Mouse (Mus musculus): ENCODE measurements around the gene Riok2. TPM values are rescaled to one million over a fixed set of nuclear protein-coding genes. Genes with fewer than 3 reads are reported as not detected.

Gene Riok2
- total and polyA plus RNA-seq, 3 experiments: 10.4 to 15.7 (median 14.0) TPM

DNA sequence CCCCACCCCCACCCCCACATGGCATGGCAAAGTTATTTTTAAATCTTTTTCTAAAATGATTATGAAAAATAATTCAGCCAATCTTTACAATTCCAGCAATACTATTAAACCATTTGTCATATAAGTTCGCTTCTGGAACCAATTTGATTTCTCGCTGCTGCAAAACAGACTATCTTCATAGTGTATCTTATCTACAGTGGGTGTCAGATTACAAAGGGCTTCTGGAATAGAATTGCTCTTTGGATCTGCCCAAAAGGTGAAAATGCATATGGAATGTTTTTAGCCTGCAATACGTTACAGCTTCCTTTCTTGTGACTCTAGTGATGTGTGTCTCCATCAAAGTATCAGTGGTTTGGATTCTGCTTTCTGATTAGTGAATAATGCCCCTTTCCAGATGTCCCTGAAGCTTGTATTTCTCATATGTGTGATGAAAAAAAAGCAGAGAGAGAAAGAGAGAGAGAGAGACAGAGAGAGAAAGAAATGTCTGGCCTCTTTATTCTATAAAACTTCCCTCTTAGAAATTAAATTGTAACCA lies 29.5 kb downstream of the Riok2 start:
- H3K4me3 ChIP-seq: no peak overlapping the region
- no peak for TF ChIP-seq EP300 (IDR thresholded peaks at IDR 0.05; ENCODE audit: insufficient read depth, low read depth, low read length)
- no peak for TF ChIP-seq POLR2A (IDR thresholded peaks at IDR 0.05; ENCODE audit: insufficient read depth, low read depth, low read length)
- TF ChIP-seq CTCF (IDR thresholded peaks at IDR 0.05): no peak
- WGBS: 53% methylated on average over 3 of the region's 3 CpGs
- DNase-seq: no peak
- H3K36me3 ChIP-seq (ENCODE audit: control insufficient read depth, insufficient read depth, low read length): no peaks in the 10 kb centered on the region
- no peaks in the 10 kb centered on the region for H3K27me3 ChIP-seq (ENCODE audit: control insufficient read depth, insufficient read depth, low read length)
- no peaks in the 10 kb centered on the region for H3K79me2 ChIP-seq (replicated peaks; ENCODE audit: control insufficient read depth, insufficient read depth, low read length)
- intact Hi-C loops (cut with DNase I): no loop called here
- H3K9ac ChIP-seq (ENCODE audit: low read depth, low read length): no peak overlapping the region
- no peaks in the 10 kb centered on the region; the same call in none of the 2 replicates for H3K4me1 ChIP-seq (ENCODE audit: control insufficient read depth, insufficient read depth, low read length)
- no peak overlapping the region for H3K27ac ChIP-seq

DNA sequence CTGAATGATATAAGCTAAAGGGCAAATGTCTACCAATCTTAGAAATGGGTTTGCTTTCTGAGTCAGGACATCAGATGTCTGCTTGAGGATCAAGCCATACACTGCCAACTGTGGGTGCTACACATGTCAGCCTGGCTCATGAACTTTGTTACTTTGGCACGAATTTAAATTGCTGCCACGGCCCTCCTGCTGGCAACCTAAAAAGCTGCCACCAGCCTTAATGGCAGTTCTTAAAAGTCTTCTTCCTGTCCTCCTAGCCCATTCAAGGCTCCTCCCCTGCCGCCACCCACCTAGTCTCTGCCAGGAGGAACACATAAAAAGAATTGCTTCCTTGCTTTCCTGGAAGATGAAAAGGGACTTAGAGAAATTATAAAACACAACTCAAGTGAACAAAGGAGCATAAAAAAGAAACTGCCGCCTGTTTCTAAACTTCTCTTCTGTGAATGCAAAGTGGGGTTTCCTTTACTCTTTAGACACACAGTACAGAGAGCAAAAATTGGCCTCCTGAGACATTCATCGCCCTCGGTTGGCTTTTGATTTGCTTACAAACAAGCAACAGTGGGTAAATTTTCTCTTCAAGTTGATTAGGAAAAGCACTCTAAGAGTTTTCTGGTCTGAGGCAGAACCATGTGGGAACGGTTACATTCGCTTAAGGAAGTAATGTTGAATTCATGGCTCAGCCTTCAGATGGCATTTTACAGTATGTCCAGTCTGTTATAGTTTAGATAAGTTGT lies 30.9 kb downstream of the Riok2 start:
- Histone ChIP-seq H3K27me3 (ENCODE audit: control insufficient read depth, insufficient read depth, low read length) (no peaks in the 10 kb centered on the region), H3K9ac (ENCODE audit: low read depth, low read length) (no peak overlapping the region), H3K36me3 (ENCODE audit: control insufficient read depth, insufficient read depth, low read length) (no peaks in the 10 kb centered on the region), H3K27ac (no peak overlapping the region), H3K79me2 (replicated peaks; ENCODE audit: control insufficient read depth, insufficient read depth, low read length) (no peaks in the 10 kb centered on the region), H3K4me1 (ENCODE audit: control insufficient read depth, insufficient read depth, low read length) (no peaks in the 10 kb centered on the region; the same call in 1 of the 2 replicates), H3K4me3 (no peak overlapping the region)
- 52% methylated on average over 8 of the region's 8 CpGs for WGBS
- intact Hi-C loops (cut with DNase I): no loop called here
- TF ChIP-seq POLR2A (IDR thresholded peaks at IDR 0.05; ENCODE audit: insufficient read depth, low read depth, low read length) (no peak), CTCF (IDR thresholded peaks at IDR 0.05) (no peak), EP300 (IDR thresholded peaks at IDR 0.05; ENCODE audit: insufficient read depth, low read depth, low read length) (no peak)
- no peak for DNase-seq

DNA sequence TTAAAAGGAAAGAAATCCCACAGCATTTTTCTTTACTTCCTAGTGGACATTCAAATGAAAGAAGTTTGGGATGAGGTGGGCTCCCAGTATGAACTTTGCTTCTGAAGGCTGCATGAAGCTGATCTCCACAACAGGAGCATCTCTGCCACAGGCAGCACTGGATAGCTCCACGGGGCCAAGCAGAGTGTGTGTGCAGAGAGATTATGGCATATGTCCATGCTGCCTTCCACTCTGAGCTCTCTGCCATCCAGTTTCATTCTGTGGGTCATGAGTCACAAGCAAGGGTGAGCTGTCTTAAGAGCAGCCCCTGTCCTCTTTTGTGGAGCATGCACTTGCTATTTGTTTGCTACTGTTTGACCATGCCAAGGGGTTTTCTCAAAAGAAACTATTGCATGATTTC lies 31.5 kb downstream of the Riok2 start:
- Histone ChIP-seq H3K9ac (ENCODE audit: low read depth, low read length) (no peak overlapping the region), H3K4me1 (ENCODE audit: control insufficient read depth, insufficient read depth, low read length) (no peaks in the 10 kb centered on the region; the same call in 1 of the 2 replicates), H3K4me3 (no peak overlapping the region), H3K27ac (no peak overlapping the region), H3K36me3 (ENCODE audit: control insufficient read depth, insufficient read depth, low read length) (no peaks in the 10 kb centered on the region), H3K27me3 (ENCODE audit: control insufficient read depth, insufficient read depth, low read length) (no peaks in the 10 kb centered on the region), H3K79me2 (replicated peaks; ENCODE audit: control insufficient read depth, insufficient read depth, low read length) (no peaks in the 10 kb centered on the region)
- TF ChIP-seq EP300 (IDR thresholded peaks at IDR 0.05; ENCODE audit: insufficient read depth, low read depth, low read length) (no peak), POLR2A (IDR thresholded peaks at IDR 0.05; ENCODE audit: insufficient read depth, low read depth, low read length) (no peak)
- 27% methylated on average over 1 of the region's 1 CpGs for WGBS
- no peak for DNase-seq
- intact Hi-C loops (cut with DNase I): no loop called here

DNA sequence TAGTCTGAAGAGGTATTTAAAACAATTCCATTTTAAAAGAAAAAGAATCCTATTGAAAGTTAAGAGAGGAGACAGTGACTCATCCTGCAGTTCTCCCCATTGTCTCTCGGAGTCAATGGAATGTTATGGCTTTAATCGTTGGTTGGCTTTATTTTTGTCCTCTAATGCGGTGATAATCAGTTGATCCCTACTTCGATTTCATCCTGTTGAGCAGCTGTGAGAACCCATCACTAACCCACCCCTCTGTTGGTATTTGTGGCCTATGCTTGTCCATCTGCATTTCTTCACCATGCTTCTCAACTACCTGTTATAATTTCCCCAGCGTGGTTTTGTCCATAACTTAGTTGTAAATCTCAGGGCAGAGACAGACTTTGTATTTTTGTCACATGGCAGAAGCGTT lies 34.0 kb downstream of the Riok2 start:
- no peak for DNase-seq
- Histone ChIP-seq H3K27ac (no peak overlapping the region), H3K9ac (ENCODE audit: low read depth, low read length) (no peak overlapping the region), H3K4me1 (ENCODE audit: control insufficient read depth, insufficient read depth, low read length) (no peaks in the 10 kb centered on the region; the same call in 1 of the 2 replicates), H3K36me3 (ENCODE audit: control insufficient read depth, insufficient read depth, low read length) (no peaks in the 10 kb centered on the region), H3K4me3 (no peak overlapping the region), H3K27me3 (ENCODE audit: control insufficient read depth, insufficient read depth, low read length) (no peaks in the 10 kb centered on the region), H3K79me2 (replicated peaks; ENCODE audit: control insufficient read depth, insufficient read depth, low read length) (no peaks in the 10 kb centered on the region)
- 60% methylated on average over 6 of the region's 6 CpGs for WGBS
- TF ChIP-seq POLR2A (IDR thresholded peaks at IDR 0.05; ENCODE audit: insufficient read depth, low read depth, low read length) (no peak), CTCF (IDR thresholded peaks at IDR 0.05) (no peak), EP300 (IDR thresholded peaks at IDR 0.05; ENCODE audit: insufficient read depth, low read depth, low read length) (no peak)
- intact Hi-C loops (cut with DNase I): no loop called here

DNA sequence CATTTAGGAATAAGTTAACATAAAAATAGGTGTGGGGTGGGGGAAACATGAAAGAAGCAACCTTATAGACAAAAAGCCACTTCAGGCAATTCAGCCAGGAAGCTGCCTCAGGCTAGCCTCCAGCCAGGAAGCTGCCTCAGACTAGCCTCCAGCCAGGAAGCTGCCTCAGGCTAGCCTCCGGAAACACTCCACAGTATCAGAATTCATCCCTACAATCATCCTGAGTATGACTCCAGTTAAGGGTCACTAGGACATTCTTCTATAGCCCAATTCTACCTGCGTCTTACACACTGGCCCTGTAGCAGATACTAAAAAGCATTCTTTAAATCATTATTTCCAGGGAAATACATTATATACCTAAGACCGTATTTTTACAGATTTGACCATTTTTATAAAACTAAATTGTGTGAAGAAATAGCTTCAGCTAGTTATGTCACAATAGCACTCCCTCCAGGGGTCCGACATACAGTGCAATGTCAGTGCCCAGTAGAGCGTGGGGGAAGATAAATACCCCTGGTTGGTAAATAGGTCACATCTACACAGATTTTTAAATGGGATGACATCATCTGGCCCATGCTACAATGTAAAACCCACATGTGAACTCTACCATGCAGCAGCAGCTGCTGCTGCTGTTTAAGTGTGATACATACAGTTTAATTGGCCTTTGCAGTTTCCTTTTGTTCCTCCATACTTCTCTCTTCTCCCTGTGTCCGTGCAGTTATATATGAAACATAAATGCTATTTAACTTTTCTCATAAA lies 34.8 kb downstream of the Riok2 start:
- H3K27me3 ChIP-seq (ENCODE audit: control insufficient read depth, insufficient read depth, low read length): no peaks in the 10 kb centered on the region
- no peak overlapping the region for H3K9ac ChIP-seq (ENCODE audit: low read depth, low read length)
- DNase-seq: no peak
- no peaks in the 10 kb centered on the region for H3K79me2 ChIP-seq (replicated peaks; ENCODE audit: control insufficient read depth, insufficient read depth, low read length)
- no peak overlapping the region for H3K27ac ChIP-seq
- TF ChIP-seq EP300 (IDR thresholded peaks at IDR 0.05; ENCODE audit: insufficient read depth, low read depth, low read length) (no peak), POLR2A (IDR thresholded peaks at IDR 0.05; ENCODE audit: insufficient read depth, low read depth, low read length) (no peak), CTCF (IDR thresholded peaks at IDR 0.05) (no peak)
- 78% methylated on average over 6 of the region's 6 CpGs for WGBS
- H3K4me3 ChIP-seq: no peak overlapping the region
- no peaks in the 10 kb centered on the region for H3K36me3 ChIP-seq (ENCODE audit: control insufficient read depth, insufficient read depth, low read length)
- intact Hi-C loops (cut with DNase I): no loop called here
- H3K4me1 ChIP-seq (ENCODE audit: control insufficient read depth, insufficient read depth, low read length): no peaks in the 10 kb centered on the region; the same call in 1 of the 2 replicates

DNA sequence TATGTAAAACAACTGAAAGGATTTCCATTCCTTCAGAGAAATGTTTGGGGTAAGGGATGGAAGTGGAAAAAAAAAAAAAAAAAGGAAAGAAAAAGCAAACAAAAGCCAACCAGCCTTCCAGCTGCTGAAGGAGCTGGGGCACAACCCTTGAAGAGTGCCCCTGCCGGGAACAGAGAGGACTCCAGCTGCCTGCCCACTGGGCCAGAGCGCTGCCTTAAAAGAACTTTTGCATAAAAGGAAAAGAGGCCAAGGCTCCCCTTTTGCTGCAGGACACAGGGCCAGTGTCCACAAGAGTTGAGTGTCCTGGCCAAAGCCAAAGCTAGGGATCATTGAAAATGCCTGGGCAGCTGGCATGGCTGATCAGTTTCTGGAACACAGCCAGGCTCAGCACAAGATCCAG lies 35.5 kb downstream of the Riok2 start:
- TF ChIP-seq CTCF (IDR thresholded peaks at IDR 0.05) (no peak), EP300 (IDR thresholded peaks at IDR 0.05; ENCODE audit: insufficient read depth, low read depth, low read length) (no peak), POLR2A (IDR thresholded peaks at IDR 0.05; ENCODE audit: insufficient read depth, low read depth, low read length) (no peak)
- 34% methylated on average over 2 of the region's 2 CpGs for WGBS
- H3K36me3 ChIP-seq (ENCODE audit: control insufficient read depth, insufficient read depth, low read length): no peaks in the 10 kb centered on the region
- no peaks in the 10 kb centered on the region for H3K79me2 ChIP-seq (replicated peaks; ENCODE audit: control insufficient read depth, insufficient read depth, low read length)
- intact Hi-C loops (cut with DNase I): no loop called here
- H3K4me3 ChIP-seq: no peak overlapping the region
- DNase-seq: no peak
- H3K27me3 ChIP-seq (ENCODE audit: control insufficient read depth, insufficient read depth, low read length): no peaks in the 10 kb centered on the region
- H3K9ac ChIP-seq (ENCODE audit: low read depth, low read length): no peak overlapping the region
- no peak overlapping the region for H3K27ac ChIP-seq
- H3K4me1 ChIP-seq (ENCODE audit: control insufficient read depth, insufficient read depth, low read length): no peaks in the 10 kb centered on the region; the same call in 1 of the 2 replicates
